Mouse (Mus musculus) spleen, adult 2 months (tissue): ENCODE measurements at regions not wholly inside any gene's neighbourhood (a gene's known extent, or its start where the extent isn't known, plus 50 kb on each side); places are given as distances from the start of the nearest gene placed in this dataset.

Experiments used
- DNase-seq, 2 experiments: peaks; one replicate each; pipeline versions ENCODE4 v3.0.0 to v3.0.0-alpha.2; 2012 to 2021; ENCODE audit warnings: low spot score in 2 of 2, low read depth in 1 of 2
- H3K27ac ChIP-seq: fragments of 200-500 bp; 2 replicates; pipeline ENCODE4 v1.5.1; 2012; ENCODE audit warnings: low read length, inconsistent platforms; ENCODE audit not compliant: insufficient read depth
- H3K27me3 ChIP-seq: fragments of 200-500 bp; 2 replicates; pipeline ENCODE4 v1.6.1; 2012; ENCODE audit warnings: mild to moderate bottlenecking, moderate library complexity, low read length, inconsistent platforms; ENCODE audit not compliant: control insufficient read depth, insufficient read depth
- H3K36me3 ChIP-seq: fragments of 200-500 bp; 2 replicates; pipeline ENCODE4 v1.6.1; 2012; ENCODE audit warnings: mild to moderate bottlenecking, low read length, inconsistent platforms; ENCODE audit not compliant: control insufficient read depth, insufficient read depth
- H3K4me1 ChIP-seq: fragments of 200-500 bp; 2 replicates; pipeline ENCODE4 v1.6.1; 2011; ENCODE audit warnings: inconsistent platforms; ENCODE audit not compliant: control insufficient read depth, insufficient read depth, insufficient read length
- H3K4me3 ChIP-seq: fragments of 200-500 bp; 2 replicates; pipeline ENCODE4 v1.5.1; 2011; ENCODE audit warnings: mild to moderate bottlenecking, inconsistent platforms; ENCODE audit not compliant: insufficient read depth, insufficient read length; ENCODE audit errors: extremely low read depth
- CTCF ChIP-seq: fragments of 200-500 bp; IDR thresholded peaks from 2 replicates; pipeline ENCODE4 v1.5.1; 2011; ENCODE audit warnings: mild to moderate bottlenecking, inconsistent platforms; ENCODE audit not compliant: insufficient read depth, insufficient read length, insufficient replicate concordance; ENCODE audit errors: extremely low read depth
- POLR2A ChIP-seq: fragments of 200-500 bp; IDR thresholded peaks from 2 replicates; pipeline ENCODE4 v1.6.1; 2011; ENCODE audit warnings: low read depth, low read length, inconsistent platforms
- WGBS: fragments of 180-500 bp; shearing (Covaris S2); methylation state at CpG from one replicate; pipeline ENCODE4 v1.1.7; 2018; 5-methylcytosine and 5-hydroxymethylcytosine counted together

DNA sequence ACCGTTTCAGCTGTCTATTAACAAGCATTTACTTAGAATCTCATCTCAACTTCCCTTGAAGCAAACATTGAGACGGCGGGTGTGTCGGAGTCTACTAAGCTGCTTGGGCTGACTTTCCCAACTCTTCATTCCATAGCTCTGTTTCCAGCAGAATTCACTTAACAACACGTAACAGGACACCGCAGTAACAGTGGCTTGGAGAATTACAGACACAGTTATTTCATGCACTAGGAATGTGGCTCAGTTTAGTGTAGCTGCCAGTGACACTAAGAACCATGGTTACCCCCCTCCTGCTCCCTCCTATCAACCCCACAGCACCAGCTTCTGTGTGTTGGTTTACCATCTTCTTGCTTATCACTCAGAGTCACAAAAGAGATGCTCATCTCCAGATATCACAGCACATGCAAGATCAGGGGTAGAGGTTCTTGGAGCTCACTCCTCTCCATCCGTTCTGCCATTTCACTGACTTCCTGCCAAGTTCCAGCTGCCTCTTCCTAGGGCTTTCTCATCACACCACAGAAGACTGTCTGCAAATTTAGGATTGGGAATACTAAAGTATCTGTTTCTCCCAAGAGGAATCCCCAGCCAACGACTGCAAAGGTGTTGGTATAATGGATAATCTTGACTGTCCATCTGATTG is 90.7 kb downstream of the Banf2 start:
- H3K4me3 ChIP-seq, result no peak overlapping the region
- H3K4me1 ChIP-seq, result no peaks in the 10 kb centered on the region
- no peak overlapping the region for H3K27ac ChIP-seq
- no peaks in the 10 kb centered on the region for H3K36me3 ChIP-seq
- no peak for DNase-seq
- H3K27me3 ChIP-seq, result no peaks in the 10 kb centered on the region
- 88% methylated on average over 8 of the region's 8 CpGs for WGBS
- no peak for TF ChIP-seq CTCF
- no peak for TF ChIP-seq POLR2A

DNA sequence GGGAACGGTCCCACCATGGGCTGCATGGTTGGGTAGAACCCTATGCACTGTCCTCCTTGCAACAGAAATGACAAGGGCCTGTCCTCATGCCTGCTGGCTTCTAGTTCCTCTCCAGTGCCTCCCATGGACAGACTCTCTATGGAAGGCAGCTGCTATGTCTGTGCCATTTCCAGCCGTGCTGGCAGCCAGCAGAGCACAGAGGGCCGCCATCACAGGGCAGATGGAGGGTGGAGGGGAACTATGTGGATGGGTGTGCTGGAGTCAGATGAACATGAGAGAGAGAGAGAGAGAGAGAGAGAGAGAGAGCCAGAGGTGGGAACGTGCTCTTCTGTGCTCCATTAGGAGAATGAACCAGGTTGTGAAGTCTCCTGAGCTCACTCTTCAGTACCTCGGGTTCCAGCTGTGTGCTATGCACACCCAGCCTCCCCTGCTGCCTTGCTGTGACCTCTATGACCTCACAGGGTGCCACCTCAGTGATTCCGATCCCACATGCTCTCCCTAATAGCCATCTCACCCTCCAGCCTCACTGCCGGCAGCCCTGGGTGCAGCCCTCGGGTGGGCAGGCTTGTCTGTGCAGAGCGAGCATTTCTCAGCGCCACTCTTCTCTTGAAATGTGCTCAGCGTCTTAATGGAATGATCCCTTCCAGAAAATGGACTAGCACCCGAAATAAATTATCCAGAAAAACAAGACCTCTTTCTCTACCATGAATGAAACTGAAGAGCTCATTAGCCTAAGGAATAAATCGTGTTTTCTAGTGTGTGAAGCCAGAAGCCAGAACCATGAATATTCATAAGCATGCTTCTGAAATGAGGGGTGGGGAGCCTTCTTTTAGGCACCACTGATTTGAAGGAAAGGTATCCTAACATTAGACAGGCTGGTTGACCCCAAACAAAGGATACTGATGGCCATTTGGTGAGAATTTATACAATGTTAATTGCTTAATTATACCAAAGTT is 94.5 kb downstream of the Banf2 start:
- Histone ChIP-seq H3K4me3 (no peak overlapping the region), H3K36me3 (no peaks in the 10 kb centered on the region), H3K4me1 (no peaks in the 10 kb centered on the region), H3K27ac (no peak overlapping the region), H3K27me3 (no peaks in the 10 kb centered on the region)
- no peak for DNase-seq
- WGBS, result 83% methylated on average over 13 of the region's 13 CpGs
- TF ChIP-seq POLR2A, result no peak
- TF ChIP-seq CTCF, result no peak

DNA sequence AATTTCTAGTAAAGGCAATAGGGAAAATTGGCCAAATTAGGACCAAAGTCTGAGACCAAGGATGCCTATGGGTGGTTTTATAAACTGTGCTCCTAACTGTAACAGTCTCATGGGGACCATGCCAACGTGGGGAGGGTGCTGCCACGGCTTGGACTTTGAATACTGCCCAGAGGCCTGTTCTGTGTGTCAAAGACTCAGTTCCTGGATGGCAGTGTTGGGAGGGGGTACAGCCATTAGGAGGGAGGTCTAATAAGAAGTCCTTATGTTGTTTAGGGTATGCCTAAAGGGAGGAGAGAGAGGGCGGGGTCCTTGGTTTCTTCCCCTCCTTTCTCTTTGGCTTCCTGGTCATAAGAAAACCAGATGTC is 95.2 kb downstream of the Banf2 start:
- DNase-seq, result no peak
- Histone ChIP-seq H3K27ac (no peak overlapping the region), H3K27me3 (no peaks in the 10 kb centered on the region), H3K4me1 (no peaks in the 10 kb centered on the region), H3K36me3 (no peaks in the 10 kb centered on the region), H3K4me3 (no peak overlapping the region)
- WGBS, result 79% methylated on average over 3 of the region's 3 CpGs
- no peak for TF ChIP-seq POLR2A
- TF ChIP-seq CTCF, result no peak

DNA sequence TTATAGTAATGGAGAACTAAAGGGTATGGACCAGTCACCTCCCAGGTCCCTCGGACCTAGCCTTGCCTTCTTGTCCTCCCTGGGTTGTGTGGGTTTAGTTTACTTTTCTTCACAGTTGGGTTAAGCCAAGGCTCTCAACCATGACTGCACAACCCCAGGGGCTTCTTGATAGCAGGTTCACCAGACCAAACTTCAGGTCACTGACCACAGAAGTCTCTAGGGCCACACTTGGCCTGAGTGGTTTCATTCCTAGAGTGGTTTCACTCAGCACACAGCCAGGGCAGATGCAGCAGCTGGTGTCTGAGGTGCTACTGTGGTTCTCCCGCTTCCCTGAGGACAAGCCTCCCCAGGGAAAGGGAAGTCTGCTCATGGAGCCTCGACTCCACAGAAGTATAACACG is 95.7 kb downstream of the Banf2 start:
- 58% methylated on average over 4 of the region's 4 CpGs for WGBS

DNA sequence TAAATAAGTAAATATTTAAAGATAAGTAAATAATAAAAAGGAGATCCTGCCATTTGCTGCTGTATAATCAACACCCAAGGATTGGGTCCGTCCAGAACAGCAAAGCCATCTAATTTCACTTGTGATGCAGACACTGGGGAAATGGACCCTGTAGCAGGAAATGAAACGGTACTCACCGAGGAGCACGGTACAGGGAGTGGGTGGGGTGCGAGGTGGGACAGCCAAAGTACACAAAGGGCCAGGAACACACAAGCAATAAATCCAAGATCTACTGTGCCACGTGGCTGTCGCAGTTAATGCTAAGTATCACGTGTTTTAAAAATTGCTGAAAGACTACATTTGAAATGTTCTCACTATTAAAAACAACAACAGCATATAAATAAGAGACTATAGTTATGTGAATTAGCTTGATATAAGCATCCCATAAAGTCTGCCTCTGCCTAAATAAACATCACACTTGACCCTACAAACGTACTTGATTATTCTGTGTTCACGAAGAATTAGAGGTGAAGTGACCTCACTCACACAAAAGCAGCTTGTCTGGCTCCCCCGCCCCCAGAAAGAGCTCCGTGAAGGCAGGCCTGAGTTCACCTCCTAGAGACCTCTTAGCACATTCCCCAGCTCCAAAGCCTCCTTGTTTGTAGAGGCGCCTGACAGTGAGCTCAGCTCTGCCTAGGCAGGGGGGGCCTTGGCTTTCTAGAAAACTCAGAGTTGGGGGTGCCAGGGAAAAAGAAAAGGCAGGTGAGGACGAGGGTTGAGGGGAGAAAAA is 101.1 kb downstream of the Banf2 start:
- WGBS, result 87% methylated on average over 14 of the region's 14 CpGs
- Histone ChIP-seq H3K4me3 (no peak overlapping the region), H3K27ac (no peak overlapping the region), H3K27me3 (no peaks in the 10 kb centered on the region), H3K4me1 (no peaks in the 10 kb centered on the region), H3K36me3 (no peaks in the 10 kb centered on the region)
- no peak for TF ChIP-seq CTCF
- no peak for TF ChIP-seq POLR2A
- DNase-seq, result no peak

More for the DNA sequence above, 95.7 kb downstream of the Banf2 start:
- Histone ChIP-seq H3K4me3 (no peak overlapping the region), H3K27ac (no peak overlapping the region), H3K27me3 (no peaks in the 10 kb centered on the region), H3K4me1 (no peaks in the 10 kb centered on the region), H3K36me3 (no peaks in the 10 kb centered on the region)
- no peak for DNase-seq
- TF ChIP-seq CTCF (no peak), POLR2A (no peak)

DNA sequence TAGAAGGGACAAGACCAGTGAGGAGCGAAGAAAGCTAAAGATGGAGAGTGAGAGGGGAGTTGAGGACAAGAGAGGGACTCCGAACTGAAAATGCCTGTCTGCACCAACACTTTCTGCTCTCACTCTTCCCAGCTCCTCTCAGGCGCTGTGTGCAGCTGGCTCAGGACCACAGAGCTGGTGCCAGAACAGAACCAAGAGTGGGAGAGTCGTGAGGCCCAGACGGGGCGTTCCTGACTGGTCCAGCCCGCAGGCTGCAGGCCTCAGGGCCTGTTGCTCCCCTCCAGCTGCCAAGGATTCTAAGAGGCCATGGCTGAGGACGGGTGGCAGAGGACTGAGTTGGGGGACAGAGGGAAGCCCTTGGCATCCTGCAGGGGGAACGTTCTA is 101.7 kb downstream of the Banf2 start:
- Histone ChIP-seq H3K36me3 (no peaks in the 10 kb centered on the region), H3K27me3 (no peaks in the 10 kb centered on the region), H3K4me1 (no peaks in the 10 kb centered on the region), H3K4me3 (no peak overlapping the region), H3K27ac (no peak overlapping the region)
- WGBS, result 94% methylated on average over 9 of the region's 9 CpGs
- no peak for DNase-seq
- no peak for TF ChIP-seq POLR2A
- TF ChIP-seq CTCF, result no peak
